Mouse (Mus musculus) limb, embryonic 15.5 days (tissue): ENCODE data around the gene Bnc2. TPM values are rescaled to one million over a fixed set of nuclear protein-coding genes. Genes with fewer than 3 reads are reported as not detected.

Experiments used
- polyA plus RNA-seq: library from polyadenylated mRNA; unstranded; fragments of >200 nt; fragmentation: Nextera tagmentation; extraction: Ambion mirVana; gene quantifications from 2 replicates; pipeline ENCODE4 v1.2.1, GENCODE M21; 2015

Gene Bnc2
- polyA plus RNA-seq, 1 experiment from 2014 or later, result 24.1 TPM

Other genes with a start within 250 kb of the Bnc2 start
- gene Cntln, start 209.0 kb upstream of the Bnc2 start, polyA plus RNA-seq, result 8.7 and 11.2 TPM in 2 replicates